Mouse (Mus musculus) liver (tissue): ENCODE measurements around the gene Herpud2.
A peak's percentile ranks its signal among the peaks of the same experiment; 100 is the strongest.
"Not testable (repeated sequence)": the region's sequence is repeated elsewhere in the genome, so short reads cannot be mapped to it uniquely, and the experiment has no call there.

ENCODE experiments used
- DNase-seq: peaks from one replicate; pipeline ENCODE4 v3.0.0-alpha.2; 2020; ENCODE audit warnings: mixed read lengths

Gene Herpud2

DNA sequence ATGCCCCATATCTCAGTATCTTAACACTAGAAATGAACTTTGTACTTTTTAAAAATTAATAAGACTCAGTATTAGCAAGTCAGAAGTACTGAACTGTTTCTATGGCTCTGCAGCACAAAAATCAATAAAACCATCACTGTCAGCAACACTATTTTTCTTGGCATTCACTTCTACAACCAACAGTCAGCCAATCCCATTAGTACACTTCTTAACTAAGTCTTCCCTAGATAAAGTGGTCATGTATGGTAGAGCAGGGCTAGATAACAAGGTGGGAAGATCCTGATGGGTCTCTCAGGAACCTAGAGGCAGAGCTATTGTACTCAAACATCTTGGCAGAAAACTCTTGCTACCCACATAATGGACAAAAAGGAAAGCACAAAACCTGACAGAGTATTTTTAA is 7.7 kb downstream of the Herpud2 start:
- no peak for DNase-seq

DNA sequence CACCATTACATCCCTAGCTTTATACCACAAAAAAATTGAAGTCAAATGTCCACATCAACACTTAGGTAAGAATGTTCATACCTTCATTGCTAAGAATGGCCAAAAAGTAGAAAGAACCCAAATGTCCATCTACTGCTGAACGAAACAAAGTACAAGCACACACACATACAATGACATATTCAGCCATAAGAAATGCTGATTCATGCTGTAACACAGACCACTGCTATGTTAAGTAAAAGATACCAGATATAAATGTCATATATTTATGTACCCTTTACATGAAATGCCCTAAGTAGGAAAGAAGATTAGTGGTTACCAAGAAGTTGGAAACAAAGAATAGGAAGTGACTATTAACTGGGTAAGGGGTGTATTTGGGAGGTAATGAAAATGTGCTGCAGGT is 8.6 kb downstream of the Herpud2 start:
- no peak for DNase-seq

DNA sequence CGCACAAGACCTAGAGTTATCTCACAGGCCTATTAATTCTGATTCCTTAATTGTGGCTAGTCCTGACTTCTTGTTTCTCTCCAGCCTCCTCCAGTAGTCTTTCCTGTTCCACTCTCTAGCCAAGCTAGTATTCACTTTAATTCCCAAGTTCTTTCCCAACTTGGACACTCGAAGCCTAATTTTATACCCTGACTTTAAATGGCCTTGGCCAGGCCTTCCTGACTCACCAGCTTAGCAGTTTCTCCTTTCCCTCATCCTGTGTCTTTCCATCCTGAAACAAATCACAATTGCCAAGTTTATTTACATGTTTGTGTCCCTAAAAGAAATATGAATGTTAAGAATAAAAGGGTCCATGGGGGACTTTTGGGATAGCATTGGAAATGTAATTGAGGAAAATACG is 9.6 kb downstream of the Herpud2 start:
- no peak for DNase-seq

DNA sequence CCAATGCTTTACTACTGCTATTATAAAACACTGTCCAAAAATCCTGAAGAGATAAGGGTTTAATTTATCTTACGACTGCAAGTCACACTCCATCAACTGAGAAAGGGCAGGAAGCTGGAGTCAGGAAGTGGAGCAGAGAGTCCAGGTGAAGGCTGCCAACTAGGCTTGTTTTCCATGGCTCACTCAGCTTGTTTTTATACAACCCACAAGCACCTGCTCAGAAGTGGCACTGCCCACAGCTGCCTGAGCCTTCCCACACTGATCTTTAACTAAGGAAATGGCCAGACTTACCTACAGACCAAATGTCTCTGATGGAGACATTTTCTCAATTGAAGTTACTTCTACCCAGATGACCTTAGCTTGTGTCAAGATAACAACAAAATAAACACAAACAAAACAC is 11.3 kb downstream of the Herpud2 start:
- no peak for DNase-seq

DNA sequence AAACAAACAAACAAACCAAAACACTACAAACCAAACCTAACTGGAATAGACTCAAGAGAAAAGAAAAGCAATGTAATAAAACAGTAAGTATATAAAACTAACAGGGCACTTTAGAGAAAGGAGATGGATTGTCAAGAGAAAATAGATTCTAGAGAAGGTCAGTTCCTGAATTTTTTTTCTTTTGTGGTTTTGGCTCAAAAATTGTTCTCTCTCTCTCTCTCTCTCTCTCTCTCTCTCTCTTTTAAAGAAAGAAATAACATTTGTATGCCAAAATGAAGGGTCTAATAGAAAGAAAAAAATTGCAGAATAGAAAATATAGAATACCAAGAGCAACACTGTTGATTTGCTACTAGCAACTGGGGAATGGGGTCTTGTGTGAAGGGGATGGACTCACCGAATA is 12.7 kb downstream of the Herpud2 start:
- DNase-seq: no peak

DNA sequence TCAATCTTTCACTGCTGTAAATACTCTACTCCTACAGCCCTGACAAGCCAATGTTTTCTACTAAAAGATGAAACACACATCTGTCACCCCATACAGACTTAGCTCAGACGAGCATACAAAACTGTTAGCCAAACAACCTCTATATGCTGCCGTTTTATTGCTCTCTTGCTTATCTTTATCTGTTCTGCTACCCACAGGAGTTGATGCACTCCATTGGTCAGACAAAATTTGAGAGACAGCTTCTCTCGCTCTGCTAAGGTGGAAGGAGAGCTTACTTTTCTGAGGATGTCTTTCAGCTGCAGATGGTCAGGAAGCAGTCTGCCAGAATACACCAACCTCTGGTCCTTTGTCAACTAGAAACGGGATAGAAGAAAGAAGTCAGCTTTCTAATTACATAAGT is 18.7 kb downstream of the Herpud2 start:
- no peak for DNase-seq

DNA sequence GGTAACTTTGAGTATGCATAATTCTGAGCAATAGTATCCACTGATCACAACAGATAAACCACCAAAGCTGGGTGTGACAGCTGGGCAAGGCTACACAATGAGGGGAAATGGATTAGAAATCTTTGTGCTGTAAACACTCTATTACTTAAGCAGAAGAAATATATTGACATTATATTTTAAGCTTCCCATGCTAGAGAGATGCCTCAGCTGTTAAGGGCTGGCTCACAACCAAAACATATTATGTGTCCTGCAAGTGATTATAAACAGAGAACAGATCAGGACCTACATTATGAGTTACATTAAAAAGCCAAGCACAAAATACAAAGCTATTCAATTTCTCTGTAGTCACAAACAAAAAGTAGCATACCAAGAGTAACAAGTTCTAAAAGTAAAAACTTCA is 19.4 kb downstream of the Herpud2 start:
- DNase-seq: no peak

DNA sequence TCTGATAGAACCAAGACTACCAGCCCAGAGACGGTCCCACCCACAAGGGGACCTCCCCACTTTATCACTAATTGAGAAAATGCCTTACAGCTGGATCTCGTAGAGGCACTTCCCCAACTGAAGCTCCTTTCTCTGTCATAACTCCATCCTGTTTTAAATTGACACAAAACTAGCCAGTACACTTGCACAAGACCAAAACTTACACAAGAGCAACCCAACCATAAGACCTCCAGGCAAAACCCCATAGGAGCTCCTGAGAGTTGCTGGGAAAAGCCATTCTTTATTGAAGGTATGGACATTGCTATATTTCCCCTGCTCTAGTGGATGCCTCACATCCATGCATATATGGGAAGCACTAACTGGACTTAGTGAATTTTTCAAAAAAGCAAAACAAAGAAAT is 27.6 kb downstream of the Herpud2 start:
- DNase-seq: no peak

DNA sequence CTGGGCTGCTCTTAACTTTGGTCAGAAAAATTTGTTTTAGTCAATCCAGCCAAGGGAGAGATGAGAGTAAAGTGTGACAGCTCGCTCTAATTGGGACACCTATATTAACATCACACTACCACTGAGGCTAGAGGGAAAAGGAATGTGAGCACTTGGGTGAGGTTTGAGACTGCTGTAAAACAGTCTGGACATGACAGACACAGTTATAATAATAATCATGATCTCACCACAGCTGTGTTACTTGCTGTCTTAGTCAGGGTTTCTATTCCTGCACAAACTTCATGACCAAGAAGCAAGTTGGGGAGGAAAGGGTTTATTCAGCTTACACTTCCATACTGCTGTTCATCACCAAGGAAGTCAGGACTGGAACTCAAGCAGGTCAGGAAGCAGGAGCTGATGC is 28.0 kb downstream of the Herpud2 start:
- DNase-seq: not testable (repeated sequence)

DNA sequence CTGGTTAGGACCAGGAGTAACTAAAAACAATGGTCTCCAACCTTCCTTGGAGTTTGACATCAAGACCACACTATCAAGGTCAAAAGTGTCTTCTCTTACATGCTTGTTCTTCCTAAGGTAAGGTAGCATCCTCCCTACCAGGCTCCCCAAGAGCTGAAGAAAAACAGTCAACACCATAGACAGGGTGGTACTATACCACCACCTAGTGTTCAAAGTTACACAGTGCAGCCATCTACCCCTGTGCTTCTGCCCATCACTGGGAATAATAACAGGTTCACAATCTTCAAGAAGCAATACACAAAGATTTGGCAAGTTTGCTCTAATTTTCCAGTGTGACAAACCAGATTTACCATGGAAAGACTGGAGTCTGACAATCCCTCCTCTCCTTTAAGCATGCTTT is 47.0 kb downstream of the Herpud2 start:
- peak; percentile 18 for DNase-seq

DNA sequence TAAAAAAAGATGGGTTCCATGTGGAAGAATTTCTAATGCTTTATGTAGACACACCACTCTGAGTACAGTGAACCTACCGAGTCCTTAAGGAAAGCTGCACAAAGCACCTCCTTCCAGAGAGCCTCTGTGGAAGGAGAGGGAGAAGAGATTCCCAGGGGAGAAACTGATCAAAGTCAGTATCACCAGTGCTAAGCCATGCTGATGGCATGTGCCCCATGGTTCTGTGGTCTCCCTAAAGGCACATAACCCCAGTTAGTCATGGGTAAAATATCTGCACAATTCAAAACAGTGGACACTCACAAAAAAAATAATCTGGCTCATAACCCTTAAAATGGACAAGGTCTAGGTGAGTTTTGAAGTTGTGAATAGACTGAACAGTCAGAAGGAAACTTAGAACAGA is 48.7 kb downstream of the Herpud2 start:
- DNase-seq: no peak

DNA sequence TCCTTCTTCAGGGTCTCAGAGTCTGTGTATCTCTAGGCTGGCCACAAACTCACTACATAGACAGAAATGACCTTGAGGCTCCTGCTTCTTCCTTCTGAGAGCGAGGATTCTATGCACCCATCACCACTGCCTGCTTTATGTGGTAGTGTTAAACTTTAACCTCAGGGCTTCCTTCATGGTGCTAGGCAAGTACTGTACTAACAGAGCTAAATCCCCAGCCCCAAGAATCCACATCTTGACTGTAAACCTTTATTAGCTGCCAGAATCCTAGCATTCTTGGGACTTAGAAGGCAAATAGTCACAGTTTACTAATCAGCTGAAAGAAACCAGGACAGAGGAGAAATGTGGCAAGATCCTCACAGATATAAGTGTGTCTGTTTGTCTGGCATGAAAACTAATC is 60.8 kb downstream of the Herpud2 start:
- DNase-seq: no peak

DNA sequence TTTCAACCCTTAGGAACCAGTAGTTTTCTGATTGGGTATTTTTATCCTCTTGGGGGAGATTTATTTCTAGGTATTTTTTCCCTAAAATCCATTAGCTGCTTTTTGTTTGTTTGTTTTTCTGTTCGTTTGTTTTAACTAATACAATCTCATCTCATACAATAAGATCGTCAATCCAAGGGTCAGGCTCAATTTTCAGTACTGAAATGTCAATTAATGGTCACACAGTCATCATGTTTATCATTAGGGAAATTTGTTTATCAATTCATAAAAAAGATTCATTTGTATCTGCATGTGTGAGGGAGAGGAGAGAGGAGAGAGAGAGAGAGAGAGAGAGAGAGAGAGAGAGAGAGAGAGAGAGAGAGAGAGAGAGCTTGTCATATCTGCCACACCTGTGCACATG is 62.5 kb downstream of the Herpud2 start, which contains the start of gene Gm10181:
Gm10181 (plus strand) TSS at position 301 of the 400 bp plus-strand sequence.
- DNase-seq: no peak

DNA sequence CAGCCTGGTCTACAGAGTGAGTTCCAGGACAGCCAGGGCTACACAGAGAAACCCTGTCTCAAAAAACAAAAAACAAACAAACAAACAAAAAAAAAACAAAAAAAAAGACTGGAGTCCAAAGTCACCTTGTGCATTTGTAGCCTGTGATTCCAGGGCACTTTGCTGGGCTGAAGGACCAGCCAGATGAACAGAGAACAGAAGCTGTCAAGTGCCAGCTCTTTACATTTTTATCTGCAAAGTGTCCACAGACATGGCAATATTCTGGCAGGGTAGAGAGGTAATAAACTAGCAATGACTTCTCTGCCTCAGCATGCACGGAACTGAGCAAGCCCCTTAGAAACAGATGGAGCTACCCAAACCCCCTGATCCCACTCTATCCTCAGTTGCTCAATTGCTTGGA is 75.1 kb downstream of the Herpud2 start:
- no peak for DNase-seq

DNA sequence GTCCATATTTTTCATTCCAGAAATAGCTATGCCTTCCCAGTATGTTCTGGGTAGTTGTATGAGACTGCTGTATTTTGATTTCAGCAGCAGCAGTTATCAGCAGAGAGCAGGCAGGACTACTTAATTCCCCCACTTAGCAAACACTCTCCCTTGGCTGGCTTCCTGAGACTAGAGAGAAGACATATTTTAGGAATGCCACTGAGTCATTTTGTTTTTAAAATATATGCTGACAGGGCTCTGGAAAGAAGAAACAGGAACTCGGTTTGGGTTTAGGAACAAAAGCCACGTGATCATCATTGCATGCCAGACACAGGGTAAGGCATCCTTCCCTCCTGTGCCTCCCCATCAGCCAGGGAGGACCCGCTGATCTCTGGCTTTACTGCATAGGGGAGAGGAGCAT is 75.6 kb downstream of the Herpud2 start:
- no peak for DNase-seq

DNA sequence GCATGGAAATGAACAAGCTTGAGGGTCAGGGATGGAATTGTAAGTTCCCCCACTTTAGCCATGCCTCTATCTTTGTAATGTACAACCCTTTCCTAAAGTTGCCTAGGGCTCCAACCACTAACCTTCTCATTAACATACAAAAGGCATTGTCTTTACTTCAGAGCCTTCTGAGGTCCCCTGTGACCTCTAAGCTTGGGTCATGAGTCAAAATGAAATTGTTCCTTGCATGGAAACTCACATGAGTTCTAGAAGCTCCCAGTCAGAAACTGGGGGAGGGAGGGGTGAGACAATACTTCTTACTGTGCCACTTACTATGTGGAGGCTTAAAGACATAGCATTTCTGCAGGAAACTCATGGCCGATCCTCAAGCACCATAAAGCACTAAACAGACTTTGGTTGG is 79.0 kb downstream of the Herpud2 start:
- no peak for DNase-seq

DNA sequence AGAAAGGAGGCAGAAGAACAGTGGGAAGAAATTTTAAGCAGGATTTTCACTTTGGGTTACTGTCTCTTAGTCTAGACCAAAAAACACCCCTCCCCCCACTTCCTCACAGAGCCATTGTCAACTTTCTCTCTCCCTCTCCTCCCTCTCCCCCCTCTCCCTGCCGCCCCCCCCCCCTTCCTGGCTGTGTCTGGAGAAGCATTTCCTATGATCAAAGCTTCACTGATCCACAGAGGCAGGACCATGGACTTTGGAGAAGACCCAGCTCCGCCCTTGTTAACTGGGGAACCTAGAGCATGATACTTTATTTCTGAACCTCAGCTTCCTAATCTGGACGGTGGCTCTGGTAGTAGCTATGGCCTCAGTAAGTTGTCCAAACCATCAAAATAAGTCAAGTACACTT is 92.9 kb downstream of the Herpud2 start:
- peak; percentile 9 for DNase-seq
